Mouse (Mus musculus): ENCODE results near the gene Psmd1. TPM values are rescaled to one million over a fixed set of nuclear protein-coding genes. Genes with fewer than 3 reads are reported as not detected.
A peak's percentile ranks its signal among the peaks of the same experiment; 100 is the strongest.

The Psmd1 gene
- polyA plus RNA-seq, 1 experiment from 2014 or later, result 134 TPM

DNA sequence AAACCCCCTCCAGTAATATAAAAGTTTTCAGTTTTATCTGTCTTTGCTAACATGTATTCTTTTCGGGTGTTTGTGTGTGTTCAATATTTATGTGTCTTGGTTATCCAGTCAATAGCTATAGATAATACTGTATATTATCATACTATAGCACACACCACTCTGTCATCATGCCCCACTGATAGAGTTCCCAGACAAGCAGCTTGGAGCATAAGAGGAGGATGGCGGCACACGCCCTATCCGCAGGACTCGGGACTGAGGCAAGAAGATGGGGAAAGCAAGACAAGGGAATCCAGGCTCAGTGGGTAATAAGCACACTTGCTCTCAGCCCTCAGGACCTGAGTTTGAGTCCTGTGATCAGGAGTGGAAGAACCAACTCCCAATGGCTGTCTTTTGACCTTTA, 96.3 kb downstream of the Psmd1 start:
- H3K36me3 ChIP-seq (ENCODE audit: control insufficient read depth, insufficient read depth, low read length), result peaks cover 46% of the 10 kb centered on the region
- no peak for ATAC-seq (ENCODE audit: insufficient number of reproducible peaks, insufficient read depth, low FRiP score, low read depth)

DNA sequence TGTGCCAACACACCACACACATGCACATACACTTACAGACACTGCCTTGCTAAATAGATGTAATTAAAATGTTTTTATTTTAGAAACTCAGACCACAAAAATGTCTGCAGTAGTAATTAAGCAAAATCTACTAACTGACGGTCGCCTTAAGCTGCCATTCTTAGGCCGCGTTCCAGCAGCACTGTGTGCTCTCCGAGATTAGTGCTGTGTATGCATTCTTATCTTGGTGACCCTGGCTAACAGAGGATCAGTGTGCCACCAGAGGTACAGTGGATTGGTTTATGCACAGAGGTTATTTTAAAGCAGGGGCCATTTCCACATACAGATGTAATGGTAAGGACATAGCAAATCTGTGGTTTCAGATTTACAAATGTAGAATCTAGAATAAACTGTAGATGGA, 96.9 kb downstream of the Psmd1 start:
- Histone ChIP-seq H3K4me2 (ENCODE audit: low read length) (no peak overlapping the region), H3K36me3 (ENCODE audit: control insufficient read depth, insufficient read depth, low read length) (peaks cover 46% of the 10 kb centered on the region), H3K9me3 (ENCODE audit: control insufficient read depth, low read length) (no peaks in the 10 kb centered on the region), H3K4me1 (ENCODE audit: control insufficient read depth in 2 of 2, insufficient read depth in 2 of 2, low read length in 2 of 2) (0 out of 4 replicates have a peak, but pooled peaks cover 0 to 2% of the 10 kb centered on the region in 2 experiments), H3K9ac (ENCODE audit: low read length) (no peak overlapping the region), H3K27me3 (ENCODE audit: control insufficient read depth, insufficient read depth, low read length) (no peaks in the 10 kb centered on the region), H3K4me3 (ENCODE audit: control insufficient read depth in 1 of 2, insufficient read depth in 1 of 2, low read depth in 1 of 2, low read length in 2 of 2) (no peak overlapping the region), H3K27ac (replicated peaks in 1 of 2; ENCODE audit: control insufficient read depth in 1 of 2, insufficient read depth in 1 of 2, low read depth in 2 of 2, low read length in 2 of 2) (0 out of 4 replicates have a peak overlapping the region, but pooled peaks of 1 of the 2 experiments have one; percentile 28)
- ATAC-seq (ENCODE audit: insufficient number of reproducible peaks, insufficient read depth, low FRiP score, low read depth), result no peak
- WGBS, result 55% methylated on average over 5 of the region's 5 CpGs

More for the DNA sequence above, 96.3 kb downstream of the Psmd1 start:
- Histone ChIP-seq H3K4me2 (ENCODE audit: low read length) (no peak overlapping the region), H3K27ac (replicated peaks in 1 of 2; ENCODE audit: control insufficient read depth in 1 of 2, insufficient read depth in 1 of 2, low read depth in 2 of 2, low read length in 2 of 2) (no peak overlapping the region), H3K9me3 (ENCODE audit: control insufficient read depth, low read length) (no peaks in the 10 kb centered on the region), H3K9ac (ENCODE audit: low read length) (no peak overlapping the region), H3K4me1 (ENCODE audit: control insufficient read depth in 2 of 2, insufficient read depth in 2 of 2, low read length in 2 of 2) (0 out of 4 replicates have a peak, but pooled peaks cover 0 to 2% of the 10 kb centered on the region in 2 experiments), H3K27me3 (ENCODE audit: control insufficient read depth, insufficient read depth, low read length) (no peaks in the 10 kb centered on the region), H3K4me3 (ENCODE audit: control insufficient read depth in 1 of 2, insufficient read depth in 1 of 2, low read depth in 1 of 2, low read length in 2 of 2) (no peak overlapping the region)
- 91% methylated on average over 5 of the region's 5 CpGs for WGBS

DNA sequence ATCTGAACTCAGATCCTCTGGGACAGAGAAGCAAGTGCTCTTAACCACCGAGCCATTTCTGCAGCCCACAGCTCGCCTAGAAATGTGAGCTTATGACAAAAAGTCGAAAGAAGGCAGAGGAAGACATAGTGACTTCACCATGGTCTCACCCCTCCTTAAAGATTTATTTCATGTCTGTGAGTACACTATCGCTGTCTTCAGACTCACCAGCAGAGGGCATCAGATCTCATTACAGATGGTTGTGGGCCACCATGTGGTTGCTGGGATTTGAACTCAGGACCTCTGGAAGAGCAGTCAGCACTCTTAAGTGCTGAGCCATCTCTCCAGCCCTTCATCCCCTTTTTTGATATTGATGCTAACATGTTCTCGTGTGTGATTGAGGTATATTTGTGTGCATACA, 110.4 kb downstream of the Psmd1 start:
- no peaks in the 10 kb centered on the region for H3K4me1 ChIP-seq (ENCODE audit: control insufficient read depth in 2 of 2, insufficient read depth in 2 of 2, low read length in 2 of 2)
- H3K9me3 ChIP-seq (ENCODE audit: control insufficient read depth, low read length), result no peaks in the 10 kb centered on the region
- H3K4me2 ChIP-seq (ENCODE audit: low read length), result no peak overlapping the region
- 87% methylated on average over 5 of the region's 5 CpGs for WGBS
- H3K27me3 ChIP-seq (ENCODE audit: control insufficient read depth, insufficient read depth, low read length), result no peaks in the 10 kb centered on the region
- H3K4me3 ChIP-seq (ENCODE audit: control insufficient read depth in 1 of 2, insufficient read depth in 1 of 2, low read depth in 1 of 2, low read length in 2 of 2), result no peak overlapping the region
- H3K36me3 ChIP-seq (ENCODE audit: control insufficient read depth, insufficient read depth, low read length), result peaks cover 33% of the 10 kb centered on the region
- H3K9ac ChIP-seq (ENCODE audit: low read length), result no peak overlapping the region
- no peak for ATAC-seq (ENCODE audit: insufficient number of reproducible peaks, insufficient read depth, low FRiP score, low read depth)
- H3K27ac ChIP-seq (replicated peaks in 1 of 2; ENCODE audit: control insufficient read depth in 1 of 2, insufficient read depth in 1 of 2, low read depth in 2 of 2, low read length in 2 of 2), result no peak overlapping the region

DNA sequence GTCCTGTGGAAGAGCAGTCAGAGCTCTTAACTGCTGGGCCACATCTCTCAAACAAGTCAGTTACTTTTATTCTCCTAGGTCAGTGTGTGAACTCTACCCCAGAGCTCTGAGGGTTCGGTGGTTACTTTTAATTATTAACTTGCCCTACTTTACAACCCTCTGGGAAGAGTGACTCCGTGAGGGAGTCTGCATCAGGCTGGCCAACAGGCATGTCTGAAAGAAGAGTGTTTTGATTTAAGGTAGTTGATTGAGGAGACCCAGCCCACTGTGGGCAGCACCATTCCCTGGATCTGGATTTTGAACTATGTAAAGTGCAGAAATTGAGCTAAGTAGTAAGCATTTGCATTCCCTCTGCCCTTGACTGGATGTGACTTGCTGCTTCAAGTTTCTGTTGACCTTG, 111.9 kb downstream of the Psmd1 start:
- WGBS, result 86% methylated on average over 2 of the region's 2 CpGs
- no peaks in the 10 kb centered on the region for H3K4me1 ChIP-seq (ENCODE audit: control insufficient read depth in 2 of 2, insufficient read depth in 2 of 2, low read length in 2 of 2)
- no peaks in the 10 kb centered on the region for H3K27me3 ChIP-seq (ENCODE audit: control insufficient read depth, insufficient read depth, low read length)
- no peaks in the 10 kb centered on the region for H3K9me3 ChIP-seq (ENCODE audit: control insufficient read depth, low read length)
- peaks cover 30% of the 10 kb centered on the region for H3K36me3 ChIP-seq (ENCODE audit: control insufficient read depth, insufficient read depth, low read length)
- no peak for ATAC-seq (ENCODE audit: insufficient number of reproducible peaks, insufficient read depth, low FRiP score, low read depth)
- no peak overlapping the region for H3K4me3 ChIP-seq (ENCODE audit: control insufficient read depth in 1 of 2, insufficient read depth in 1 of 2, low read depth in 1 of 2, low read length in 2 of 2)
- no peak overlapping the region for H3K4me2 ChIP-seq (ENCODE audit: low read length)
- no peak overlapping the region for H3K9ac ChIP-seq (ENCODE audit: low read length)
- no peak overlapping the region for H3K27ac ChIP-seq (replicated peaks in 1 of 2; ENCODE audit: control insufficient read depth in 1 of 2, insufficient read depth in 1 of 2, low read depth in 2 of 2, low read length in 2 of 2)

DNA sequence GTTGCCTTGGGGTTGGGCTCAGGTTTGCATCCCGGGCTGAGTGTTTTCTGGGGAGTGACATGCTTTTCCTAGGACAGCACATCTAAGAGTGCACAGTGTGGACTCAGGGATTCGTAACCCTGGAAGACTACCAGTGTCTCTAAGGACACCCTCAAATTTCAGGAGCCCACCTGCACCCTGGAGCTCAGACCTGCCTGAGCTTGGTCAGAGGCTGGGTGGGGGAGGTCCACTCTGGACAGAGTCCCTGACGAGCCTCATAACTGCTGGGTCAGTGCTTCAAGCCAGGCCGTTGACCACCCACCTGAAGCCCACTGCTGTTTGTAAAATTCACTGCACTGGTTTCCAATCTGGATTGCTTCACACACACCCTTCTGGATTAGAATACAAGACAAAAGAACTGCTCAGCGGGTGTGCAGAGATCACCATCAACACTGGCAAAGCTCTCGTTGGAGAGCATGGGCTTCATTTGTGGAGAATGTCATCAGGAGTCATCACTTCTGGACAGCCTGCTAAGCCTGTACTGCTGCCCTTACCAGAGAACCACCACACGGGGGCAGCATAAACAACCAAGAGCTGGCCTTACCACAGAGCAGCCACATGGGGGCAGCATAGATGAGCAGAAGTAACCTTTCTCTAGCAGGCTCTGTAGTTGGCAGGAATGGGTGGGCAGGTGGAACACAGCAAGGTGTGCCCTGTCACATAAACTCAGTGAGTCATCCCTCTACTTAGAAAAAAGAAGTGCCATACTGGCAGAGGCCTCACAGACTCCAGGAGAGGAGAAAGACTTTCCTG, 114.5 kb downstream of the Psmd1 start:
- H3K36me3 ChIP-seq (ENCODE audit: control insufficient read depth, insufficient read depth, low read length), result peaks cover 18% of the 10 kb centered on the region; the same call in 1 of the 2 replicates
- H3K27me3 ChIP-seq (ENCODE audit: control insufficient read depth, insufficient read depth, low read length), result no peaks in the 10 kb centered on the region
- ATAC-seq (ENCODE audit: insufficient number of reproducible peaks, insufficient read depth, low FRiP score, low read depth), result 0 out of 2 replicates have a peak, but pooled peaks have one; percentile 33
- no peak overlapping the region for H3K27ac ChIP-seq (replicated peaks in 1 of 2; ENCODE audit: control insufficient read depth in 1 of 2, insufficient read depth in 1 of 2, low read depth in 2 of 2, low read length in 2 of 2)
- no peak overlapping the region for H3K4me3 ChIP-seq (ENCODE audit: control insufficient read depth in 1 of 2, insufficient read depth in 1 of 2, low read depth in 1 of 2, low read length in 2 of 2)
- 44% methylated on average over 7 of the region's 7 CpGs for WGBS
- no peaks in the 10 kb centered on the region for H3K4me1 ChIP-seq (ENCODE audit: control insufficient read depth in 2 of 2, insufficient read depth in 2 of 2, low read length in 2 of 2)
- no peaks in the 10 kb centered on the region for H3K9me3 ChIP-seq (ENCODE audit: control insufficient read depth, low read length)
- no peak overlapping the region for H3K9ac ChIP-seq (ENCODE audit: low read length)
- H3K4me2 ChIP-seq (ENCODE audit: low read length), result no peak overlapping the region

DNA sequence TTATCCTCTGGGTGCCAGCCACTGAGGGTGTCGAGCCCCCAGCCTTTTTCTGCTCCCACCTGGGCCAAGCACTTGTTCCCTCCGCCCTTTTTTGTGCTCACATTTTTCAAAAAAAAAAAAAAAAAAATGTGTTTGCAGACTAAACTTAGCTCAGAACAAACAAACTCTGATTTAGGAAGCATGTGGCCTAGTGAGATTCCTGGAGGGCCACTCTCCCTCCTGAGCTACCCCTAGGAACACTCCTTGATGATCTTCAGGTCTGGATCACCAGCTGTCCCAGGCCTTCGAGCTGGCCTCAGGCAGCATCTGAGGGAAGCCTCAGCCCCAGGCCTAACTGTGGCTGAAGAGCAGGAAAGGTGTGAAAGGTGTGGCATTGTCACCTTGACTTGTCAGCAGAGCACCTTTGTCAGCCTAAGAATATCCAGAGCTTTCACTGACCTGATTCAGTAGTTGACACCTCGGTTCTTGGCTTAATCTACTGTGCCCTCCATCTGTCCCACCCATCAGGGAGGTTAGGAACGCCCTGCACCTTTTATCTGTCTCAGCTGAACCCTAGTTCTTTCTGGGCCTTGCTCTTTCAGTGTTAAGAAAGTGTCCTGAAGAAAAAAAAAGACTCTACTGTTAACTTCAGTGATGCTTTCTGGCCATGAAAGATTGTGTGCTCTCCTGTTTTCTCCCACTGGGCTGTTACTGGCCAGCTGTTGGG, 118.0 kb downstream of the Psmd1 start:
- H3K4me1 ChIP-seq (ENCODE audit: control insufficient read depth in 2 of 2, insufficient read depth in 2 of 2, low read length in 2 of 2), result no peaks in the 10 kb centered on the region
- 68% methylated on average over 5 of the region's 5 CpGs for WGBS
- no peak overlapping the region for H3K4me2 ChIP-seq (ENCODE audit: low read length)
- no peaks in the 10 kb centered on the region for H3K27me3 ChIP-seq (ENCODE audit: control insufficient read depth, insufficient read depth, low read length)
- no peak overlapping the region for H3K9ac ChIP-seq (ENCODE audit: low read length)
- peaks cover 4% of the 10 kb centered on the region; the same call in 1 of the 2 replicates for H3K36me3 ChIP-seq (ENCODE audit: control insufficient read depth, insufficient read depth, low read length)
- H3K4me3 ChIP-seq (ENCODE audit: control insufficient read depth in 1 of 2, insufficient read depth in 1 of 2, low read depth in 1 of 2, low read length in 2 of 2), result no peak overlapping the region
- H3K9me3 ChIP-seq (ENCODE audit: control insufficient read depth, low read length), result no peaks in the 10 kb centered on the region
- H3K27ac ChIP-seq (replicated peaks in 1 of 2; ENCODE audit: control insufficient read depth in 1 of 2, insufficient read depth in 1 of 2, low read depth in 2 of 2, low read length in 2 of 2), result no peak overlapping the region
- no peak for ATAC-seq (ENCODE audit: insufficient number of reproducible peaks, insufficient read depth, low FRiP score, low read depth)

DNA sequence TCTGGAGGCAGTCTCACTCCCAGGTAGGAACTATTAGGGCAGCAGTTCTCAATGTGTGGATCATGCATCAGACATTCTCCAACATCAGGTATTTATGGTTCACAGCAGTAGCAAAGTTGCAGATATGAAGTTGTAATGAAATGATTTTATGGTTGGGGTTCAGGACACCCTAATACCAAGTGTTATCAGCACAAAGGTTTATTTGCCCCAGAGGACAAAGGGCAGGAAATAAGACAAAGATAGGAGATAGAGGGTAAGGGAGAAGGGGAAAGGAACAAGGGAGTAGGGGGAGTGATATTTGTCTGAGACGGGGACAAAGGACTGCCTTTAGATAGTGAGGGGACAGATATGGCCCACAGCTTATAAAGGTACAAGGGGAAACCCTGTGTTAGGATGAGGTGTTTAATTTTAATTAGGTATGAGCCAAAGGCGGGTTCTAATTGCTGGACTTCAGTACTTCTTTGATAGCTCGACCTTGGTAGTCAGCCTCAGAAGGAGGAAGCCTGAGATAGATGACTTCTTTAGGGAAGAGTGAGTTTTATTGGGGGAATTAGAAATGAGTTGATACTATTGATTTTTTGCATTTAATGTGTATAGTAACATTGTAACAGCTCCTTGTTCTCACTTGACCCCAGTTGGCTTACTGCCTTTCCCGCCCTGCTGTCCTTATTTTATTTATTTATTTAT, 119.5 kb downstream of the Psmd1 start:
- Histone ChIP-seq H3K27me3 (ENCODE audit: control insufficient read depth, insufficient read depth, low read length) (no peaks in the 10 kb centered on the region), H3K27ac (replicated peaks in 1 of 2; ENCODE audit: control insufficient read depth in 1 of 2, insufficient read depth in 1 of 2, low read depth in 2 of 2, low read length in 2 of 2) (no peak overlapping the region), H3K36me3 (ENCODE audit: control insufficient read depth, insufficient read depth, low read length) (no peaks in the 10 kb centered on the region), H3K4me2 (ENCODE audit: low read length) (no peak overlapping the region), H3K9me3 (ENCODE audit: control insufficient read depth, low read length) (no peaks in the 10 kb centered on the region), H3K9ac (ENCODE audit: low read length) (no peak overlapping the region), H3K4me1 (ENCODE audit: control insufficient read depth in 2 of 2, insufficient read depth in 2 of 2, low read length in 2 of 2) (no peaks in the 10 kb centered on the region; a peak in 1 of 4 replicates), H3K4me3 (ENCODE audit: control insufficient read depth in 1 of 2, insufficient read depth in 1 of 2, low read depth in 1 of 2, low read length in 2 of 2) (no peak overlapping the region)
- ATAC-seq (ENCODE audit: insufficient number of reproducible peaks, insufficient read depth, low FRiP score, low read depth), result no peak
- WGBS, result 79% methylated on average over 4 of the region's 4 CpGs
